Mouse (Mus musculus) cerebellum, adult 9-11 months (tissue): Measurements from ENCODE around the gene Asxl1.
"Not testable (repeated sequence)": the region's sequence is repeated elsewhere in the genome, so short reads cannot be mapped to it uniquely, and the experiment has no call there.

Experiments used
- DNase-seq: peaks from one replicate; pipeline ENCODE4 v3.0.0; 2022

The Asxl1 gene

DNA sequence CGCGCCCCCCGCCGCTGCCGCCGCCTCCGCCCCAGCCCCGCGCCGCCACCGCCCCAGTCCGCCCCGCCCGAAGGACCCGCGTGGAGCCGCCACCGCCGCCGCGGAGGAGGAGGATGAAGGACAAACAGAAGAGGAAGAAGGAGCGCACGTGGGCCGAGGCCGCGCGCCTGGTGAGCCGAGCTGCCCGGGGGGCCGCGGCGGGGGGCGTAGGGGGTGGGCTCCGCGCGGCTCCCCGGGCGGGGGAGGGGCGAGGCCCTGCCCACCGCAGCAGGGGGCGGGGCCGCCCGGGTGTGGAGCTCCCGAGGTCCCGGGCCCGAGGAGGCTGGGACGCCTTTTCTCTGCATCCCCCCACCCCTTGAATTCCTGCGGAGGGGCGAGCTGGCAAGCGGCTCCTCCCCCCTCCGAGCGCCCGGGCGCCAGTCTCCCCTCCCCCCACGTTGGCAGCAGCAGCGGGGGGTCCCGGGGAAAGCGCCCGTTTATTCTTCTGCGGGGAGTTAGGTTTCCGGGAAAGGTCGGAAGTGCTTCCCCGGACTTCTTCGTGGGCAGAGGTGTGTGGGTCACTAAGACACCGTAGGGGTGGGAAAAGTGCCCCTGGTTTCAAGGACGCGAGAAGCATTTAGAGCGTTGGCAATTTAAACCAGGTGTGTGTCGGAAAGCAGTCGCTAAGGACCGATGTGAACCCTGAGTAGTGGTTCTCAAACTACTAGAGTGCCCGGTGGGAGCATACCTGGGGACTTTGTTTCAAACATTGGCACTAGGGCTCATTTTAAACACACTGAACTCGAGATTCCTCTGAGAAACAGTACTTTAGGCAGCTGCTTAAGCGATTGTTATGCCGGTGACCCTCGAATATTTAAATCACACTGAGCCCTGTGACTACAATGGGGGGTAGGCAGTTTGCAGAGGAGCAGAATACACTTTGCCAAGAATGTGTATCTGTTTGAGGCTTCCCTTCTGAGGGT is 873 bp downstream of the Asxl1 start:
- DNase-seq: peak; percentile 73

DNA sequence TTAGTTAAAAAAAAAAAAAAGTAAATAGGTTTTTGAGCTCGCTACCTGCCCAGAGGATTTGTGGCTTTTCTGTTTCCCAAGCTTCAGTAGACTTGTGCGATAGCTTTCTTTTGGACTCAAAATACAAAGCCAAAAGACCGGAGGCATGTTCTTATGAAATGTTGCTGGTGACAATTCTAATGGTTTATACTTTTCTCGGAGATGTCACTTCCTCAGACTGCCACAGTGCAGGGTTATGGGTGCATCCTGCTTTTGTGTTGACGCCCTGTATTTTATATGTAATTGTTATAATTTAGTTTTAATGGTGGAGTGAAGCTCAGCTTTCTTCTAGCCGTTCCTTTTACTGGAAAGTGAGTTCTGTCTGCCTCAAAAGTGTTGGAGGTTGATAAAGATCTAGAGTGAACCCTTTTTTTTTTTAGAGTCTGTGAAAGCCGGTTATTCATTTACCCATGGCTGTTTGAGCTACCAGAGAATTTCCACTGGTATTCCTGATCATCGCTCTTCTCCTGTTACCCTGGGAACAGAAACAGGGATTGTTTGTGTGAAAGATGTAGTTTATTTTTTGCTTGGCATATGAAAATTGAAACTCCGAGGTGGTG is 1.7 kb downstream of the Asxl1 start:
- DNase-seq: no peak

DNA sequence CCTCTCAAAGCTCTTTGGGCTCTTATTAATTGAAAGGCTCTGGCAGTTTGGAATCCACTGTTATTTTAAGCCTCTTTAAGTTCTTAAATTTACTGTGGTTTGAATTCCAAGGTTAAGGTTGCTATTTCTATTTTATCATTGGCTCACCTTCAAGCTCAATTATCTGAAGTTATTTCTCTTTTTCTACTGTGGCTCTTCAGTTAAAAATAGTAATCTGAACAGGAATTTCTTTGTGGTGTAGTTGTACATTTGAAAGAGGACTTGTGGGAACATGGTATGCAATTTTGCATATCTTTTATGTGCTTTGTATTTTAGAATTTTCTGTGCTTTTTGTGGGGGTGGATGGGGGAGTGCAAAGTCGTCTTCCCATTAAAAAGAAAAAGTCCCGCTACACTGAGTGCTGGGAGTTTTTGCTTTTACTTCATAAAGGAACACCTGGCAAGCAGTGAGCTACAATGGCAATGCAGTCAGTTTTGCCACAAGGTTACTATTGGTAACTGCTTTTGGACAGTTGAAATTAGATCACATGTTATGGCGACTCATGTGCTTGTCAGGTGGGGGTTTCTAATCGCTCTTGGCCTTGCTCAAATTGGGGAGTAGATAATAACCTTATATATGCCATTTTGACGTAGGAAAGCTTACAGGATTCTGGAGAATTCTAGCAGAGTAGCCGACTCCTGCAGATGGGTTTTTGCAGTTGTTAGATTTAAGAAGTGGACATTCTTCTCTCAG is 2.6 kb downstream of the Asxl1 start:
- no peak for DNase-seq

DNA sequence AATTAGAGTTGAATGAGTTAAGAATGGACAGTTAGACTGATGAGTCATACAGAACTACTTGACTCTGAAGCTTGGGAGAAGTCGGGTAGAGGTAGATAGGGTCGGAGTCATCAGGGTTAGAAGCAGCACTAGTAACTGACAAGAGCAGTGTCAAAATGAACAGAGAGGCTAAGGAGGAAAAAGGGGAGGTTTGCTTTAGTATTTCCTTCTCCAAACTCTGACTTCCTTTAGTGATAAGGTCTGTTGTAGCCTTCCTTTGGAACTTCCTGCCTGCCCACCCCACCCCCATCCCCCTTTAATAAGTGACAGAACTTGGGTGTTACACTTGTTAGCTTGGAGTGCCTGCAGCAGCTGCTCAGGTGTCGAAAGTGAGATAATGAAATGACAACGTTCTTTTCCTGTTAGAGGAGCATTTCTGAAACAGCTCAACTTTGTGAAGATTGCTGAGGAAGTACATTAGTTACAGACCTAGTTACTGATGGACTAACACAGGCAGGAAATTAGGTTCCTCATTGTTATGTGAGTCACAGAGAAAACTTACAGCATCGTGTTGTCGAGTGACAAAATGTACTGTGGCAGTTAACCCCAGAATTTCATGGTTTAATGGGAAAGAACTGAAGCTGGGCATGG is 5.0 kb downstream of the Asxl1 start:
- DNase-seq: no peak

DNA sequence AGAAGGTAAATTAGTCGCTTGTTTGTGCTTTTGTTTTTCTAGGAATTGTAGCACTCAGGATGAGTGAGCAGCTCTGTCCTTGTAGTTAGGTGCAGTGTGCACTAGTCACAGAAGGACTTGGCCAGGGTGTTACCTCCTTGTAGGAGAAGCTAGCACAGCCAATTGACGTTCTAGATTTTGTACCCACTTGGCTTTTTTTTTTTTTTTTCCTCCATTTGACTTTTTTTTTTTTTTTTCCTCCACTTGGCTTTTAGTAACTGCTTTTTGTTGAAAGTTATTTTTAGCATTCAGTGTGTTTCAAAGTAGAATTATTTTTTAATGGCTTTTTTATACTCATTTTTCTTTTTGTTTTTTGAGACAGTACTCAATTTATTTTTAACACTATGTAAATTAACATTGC is 9.0 kb downstream of the Asxl1 start:
- no peak for DNase-seq

DNA sequence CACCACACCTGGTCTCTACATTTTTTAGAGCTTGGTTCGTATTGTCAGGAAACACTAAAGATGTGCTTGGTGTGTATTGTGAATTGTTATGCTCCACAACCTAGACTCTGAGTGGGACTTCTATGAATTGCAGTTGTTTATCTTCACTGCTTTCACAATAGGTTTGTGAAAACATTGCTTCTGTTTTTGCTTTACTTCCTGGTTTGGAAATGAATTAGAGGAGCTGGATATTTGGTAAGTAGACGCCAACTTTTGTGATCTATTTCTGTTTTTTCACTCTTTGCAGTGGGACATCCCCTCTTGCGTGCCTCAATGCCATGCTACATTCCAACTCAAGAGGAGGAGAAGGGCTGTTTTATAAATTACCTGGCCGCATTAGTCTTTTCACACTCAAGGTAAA is 11.2 kb downstream of the Asxl1 start:
- no peak for DNase-seq

DNA sequence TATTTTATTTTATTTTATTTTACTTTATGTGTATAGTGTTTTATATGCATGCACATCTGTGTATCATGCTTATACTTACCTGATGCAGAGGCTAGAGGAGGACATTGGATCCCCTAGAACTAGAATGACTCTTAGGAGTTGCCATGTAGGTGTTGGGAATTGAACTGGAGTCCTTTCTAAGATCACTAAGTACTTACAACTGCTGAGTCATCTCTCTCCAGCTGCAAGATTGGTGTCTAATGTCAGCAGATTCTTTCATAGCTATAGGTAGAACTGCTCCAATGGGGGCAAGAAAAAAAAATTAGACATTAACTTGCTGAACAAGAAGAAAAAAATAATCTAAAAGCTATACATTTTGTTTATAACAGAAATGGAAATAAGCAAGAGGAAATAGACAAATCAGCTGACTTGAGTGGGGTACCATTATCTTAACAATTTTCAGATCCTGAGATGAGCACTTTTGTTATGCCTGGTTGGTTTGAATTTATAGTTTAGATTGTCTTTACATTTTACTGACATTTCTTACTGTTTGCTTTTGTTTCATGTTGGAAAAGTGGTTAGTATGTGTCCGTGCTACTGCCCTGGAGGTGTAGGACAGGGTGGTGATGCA is 15.6 kb downstream of the Asxl1 start:
- DNase-seq: no peak

DNA sequence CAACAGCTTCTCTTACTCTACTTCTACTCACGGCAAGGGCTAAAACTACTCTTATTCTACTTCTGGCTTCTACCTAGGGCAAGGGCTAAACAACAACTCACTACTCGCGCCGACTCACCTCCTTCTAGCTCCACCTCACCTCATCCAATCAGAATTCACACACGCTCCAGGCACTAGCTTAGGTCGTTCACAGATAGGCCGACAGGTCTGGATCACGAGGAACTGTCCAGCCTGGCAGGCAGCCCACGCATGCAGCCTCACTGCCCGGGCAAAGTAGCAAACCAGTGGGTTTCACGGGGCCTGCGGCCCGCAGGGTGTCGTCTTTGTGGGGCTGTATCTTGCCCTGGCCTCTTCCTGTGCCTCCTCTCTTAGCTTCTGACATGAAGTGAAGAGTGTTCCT is 18.9 kb downstream of the Asxl1 start:
- DNase-seq: not testable (repeated sequence)

DNA sequence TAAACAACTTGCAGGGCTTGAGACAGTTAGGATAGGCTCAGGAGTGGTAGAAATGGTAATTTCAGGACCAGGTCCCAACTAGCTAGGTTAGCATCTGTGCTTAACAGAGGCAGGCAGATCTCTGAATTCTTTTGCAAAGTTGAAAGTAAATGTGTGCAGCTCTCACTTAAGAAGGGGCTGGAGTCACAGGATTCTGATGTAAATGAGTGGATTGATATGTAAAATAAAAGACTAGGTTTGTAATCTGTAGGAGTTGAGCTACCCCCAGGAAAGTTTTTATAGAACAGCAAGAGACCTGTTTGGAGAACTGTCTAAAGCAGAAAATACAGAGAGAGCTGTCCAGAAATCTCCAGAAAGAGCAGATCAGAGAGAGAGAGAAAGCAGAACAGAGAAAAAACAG is 25.2 kb downstream of the Asxl1 start:
- no peak for DNase-seq

DNA sequence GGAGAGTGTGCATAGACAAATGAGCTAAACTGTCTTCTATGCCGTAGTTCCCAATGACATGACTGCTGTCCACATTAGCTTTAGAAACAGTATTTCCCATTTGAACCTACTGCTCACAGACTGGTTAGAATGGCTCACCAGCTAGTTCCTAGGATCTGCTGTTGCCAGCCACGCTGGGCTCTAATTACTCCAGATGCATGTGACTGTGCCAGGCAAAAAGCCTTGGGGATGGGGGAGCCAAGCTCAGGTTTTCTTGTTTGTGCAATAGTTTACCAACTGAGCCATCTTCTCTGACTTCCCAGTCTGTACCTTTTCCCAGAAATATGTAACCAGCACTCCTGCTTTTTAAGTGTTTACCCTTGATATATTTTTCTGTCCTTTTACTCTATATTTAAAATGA is 29.8 kb downstream of the Asxl1 start:
- no peak for DNase-seq

DNA sequence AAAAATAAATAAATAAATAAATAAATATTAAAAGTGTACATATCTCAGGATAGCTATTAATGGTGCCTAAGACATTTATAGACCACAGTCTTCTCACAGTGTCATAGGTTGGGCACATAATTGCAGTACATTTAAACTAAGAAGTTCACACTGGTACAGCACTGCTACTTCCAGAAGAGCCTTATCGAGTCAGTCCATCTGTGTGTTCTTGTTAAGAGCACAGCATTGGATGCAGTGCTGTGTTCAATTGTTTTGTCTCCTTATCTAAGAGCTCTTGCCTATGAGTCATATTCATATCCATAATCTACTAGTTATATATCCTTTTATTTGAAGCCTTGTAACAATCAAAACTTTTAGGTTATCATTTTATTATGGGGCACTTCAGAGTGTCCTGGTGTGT is 34.9 kb downstream of the Asxl1 start:
- no peak for DNase-seq

DNA sequence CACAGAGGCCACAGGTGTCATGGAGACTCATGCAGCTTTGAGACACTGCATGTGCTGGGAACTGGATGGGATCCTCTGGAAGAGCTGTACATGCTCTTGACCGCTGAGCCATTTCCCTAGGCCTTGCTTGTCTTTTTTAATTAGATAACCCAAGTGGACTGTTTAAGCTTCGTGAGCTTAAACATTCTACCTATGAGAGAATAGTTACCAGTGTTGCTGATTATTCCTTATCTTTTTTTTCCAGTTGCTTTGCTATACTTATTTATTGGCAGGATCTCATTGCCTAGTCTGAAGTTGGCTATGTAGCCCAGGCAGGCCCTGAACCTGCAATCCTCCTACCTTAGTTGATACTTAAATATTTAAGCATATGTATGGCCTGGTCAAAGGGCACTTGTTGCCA is 44.2 kb downstream of the Asxl1 start:
- DNase-seq: no peak

DNA sequence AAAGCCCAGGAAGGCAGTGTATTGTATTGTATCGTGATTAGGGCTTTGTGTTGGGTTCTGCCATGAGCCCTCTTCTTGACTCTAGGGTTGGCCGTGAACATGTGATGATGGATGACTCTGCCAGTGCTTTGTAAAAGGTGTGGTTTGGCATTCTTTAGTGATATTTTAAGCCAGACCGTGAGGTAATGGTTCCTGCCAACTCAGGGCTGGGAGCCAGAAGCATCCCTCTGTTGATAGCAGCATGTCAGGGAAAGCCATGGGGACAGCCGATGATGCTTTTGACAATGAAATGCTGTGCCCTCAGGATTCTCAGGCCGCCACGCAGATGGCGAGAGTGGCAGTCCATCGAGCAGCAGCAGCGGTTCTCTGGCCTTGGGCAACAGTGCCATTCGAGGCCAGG is 47.4 kb downstream of the Asxl1 start:
- peak; percentile 78 for DNase-seq

DNA sequence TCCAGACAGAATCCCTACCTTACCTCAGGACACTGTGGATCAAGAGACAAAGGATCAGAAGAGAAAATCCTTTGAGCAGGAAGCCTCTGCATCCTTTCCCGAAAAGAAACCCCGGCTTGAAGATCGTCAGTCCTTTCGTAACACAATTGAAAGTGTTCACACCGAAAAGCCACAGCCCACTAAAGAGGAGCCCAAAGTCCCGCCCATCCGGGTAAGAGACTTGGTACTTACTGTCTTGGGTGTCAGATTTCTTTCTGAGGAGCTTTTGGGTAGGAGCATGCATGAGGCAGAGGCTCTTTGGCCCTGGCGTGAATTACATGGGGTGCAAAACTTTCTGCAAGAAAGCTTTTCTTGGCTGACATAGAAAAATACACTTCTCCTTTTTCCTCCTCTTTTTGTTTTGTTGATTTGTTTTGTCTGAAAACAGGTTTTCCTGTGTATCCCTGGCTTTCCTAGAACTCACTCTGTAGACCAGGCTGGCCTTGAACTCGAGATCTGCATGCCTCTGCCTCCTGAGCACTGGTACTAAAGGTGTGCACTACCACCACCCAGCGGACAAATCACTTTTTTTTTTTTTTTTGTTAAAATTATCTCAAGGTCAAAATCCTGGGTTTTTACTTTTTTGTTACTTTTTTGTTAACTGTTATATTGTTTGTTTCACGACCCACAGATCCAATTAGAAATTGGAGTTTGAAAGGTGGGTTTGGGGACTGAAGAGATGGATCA is 52.3 kb downstream of the Asxl1 start:
- no peak for DNase-seq

DNA sequence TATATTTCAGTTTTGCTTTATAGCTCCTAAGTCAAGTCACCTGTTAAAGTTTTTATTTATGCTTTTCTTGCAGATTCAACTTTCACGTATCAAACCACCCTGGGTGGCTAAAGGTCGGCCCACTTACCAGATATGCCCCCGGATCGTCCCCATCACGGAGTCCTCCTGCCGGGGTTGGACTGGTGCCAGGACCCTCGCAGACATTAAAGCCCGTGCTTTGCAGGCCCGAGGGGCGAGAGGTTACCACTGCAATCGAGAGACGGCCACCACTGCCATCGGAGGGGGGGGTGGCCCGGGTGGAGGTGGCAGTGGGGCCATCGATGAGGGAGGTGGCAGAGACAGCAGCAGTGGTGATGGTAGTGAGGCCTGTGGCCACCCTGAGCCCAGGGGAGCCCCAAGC is 53.5 kb downstream of the Asxl1 start:
- DNase-seq: no peak

DNA sequence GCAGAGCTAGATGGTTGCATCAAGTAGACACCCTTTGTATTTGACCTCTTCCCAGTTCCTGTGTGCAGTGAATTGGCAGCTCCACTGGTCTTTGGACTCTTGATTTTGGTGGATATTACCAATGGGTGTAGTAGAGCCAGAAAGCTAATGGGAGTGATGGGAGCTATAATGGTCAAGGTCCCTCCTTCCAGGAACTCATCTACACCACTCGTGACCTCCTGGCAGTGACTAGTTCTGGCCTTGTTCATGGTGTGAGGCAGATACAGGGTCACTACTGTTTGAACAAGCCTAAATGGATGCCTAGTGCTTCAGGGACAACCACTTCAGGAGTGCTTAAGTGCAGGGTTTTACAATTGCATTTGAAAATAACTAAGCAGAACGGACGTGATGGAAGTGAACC is 58.4 kb downstream of the Asxl1 start:
- no peak for DNase-seq

DNA sequence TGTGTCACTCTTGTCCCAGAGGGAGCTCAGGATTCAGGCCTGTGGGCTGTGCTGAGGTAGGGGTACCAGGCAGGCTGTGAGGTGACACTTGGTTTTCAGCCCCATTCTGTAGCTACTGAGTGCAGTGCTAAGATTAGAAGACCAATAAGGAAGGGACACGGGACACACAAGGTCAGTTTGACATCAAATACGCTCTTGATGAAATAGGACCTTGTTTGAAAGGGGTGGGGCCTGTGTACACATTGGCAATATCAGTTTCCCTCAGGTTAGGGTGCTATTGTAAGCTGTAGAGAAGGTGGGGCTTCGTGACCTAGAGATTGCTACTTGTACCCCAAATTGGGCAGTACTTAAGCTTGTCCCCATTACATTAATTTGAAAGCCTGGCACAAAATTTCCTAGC is 59.3 kb downstream of the Asxl1 start:
- DNase-seq: no peak

DNA sequence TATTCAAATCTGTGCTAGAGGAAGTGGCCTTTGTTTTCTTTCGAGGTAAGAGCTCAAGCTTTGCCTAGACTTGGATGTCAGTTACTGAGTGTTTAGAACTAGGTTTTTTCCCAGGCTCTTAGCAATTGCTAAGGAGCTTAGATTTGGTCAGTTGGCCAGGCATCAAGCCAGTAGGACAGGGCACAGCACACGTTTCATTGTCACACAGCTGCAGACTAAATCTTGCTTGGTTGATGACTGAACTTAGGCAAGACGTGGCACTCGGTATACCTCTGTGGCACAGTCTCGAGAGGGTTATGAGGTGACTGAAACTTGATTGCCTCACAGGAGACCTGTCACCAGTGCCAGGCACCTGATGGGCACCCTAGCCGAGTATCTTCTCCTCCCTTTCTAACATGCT is 61.3 kb downstream of the Asxl1 start:
- no peak for DNase-seq

DNA sequence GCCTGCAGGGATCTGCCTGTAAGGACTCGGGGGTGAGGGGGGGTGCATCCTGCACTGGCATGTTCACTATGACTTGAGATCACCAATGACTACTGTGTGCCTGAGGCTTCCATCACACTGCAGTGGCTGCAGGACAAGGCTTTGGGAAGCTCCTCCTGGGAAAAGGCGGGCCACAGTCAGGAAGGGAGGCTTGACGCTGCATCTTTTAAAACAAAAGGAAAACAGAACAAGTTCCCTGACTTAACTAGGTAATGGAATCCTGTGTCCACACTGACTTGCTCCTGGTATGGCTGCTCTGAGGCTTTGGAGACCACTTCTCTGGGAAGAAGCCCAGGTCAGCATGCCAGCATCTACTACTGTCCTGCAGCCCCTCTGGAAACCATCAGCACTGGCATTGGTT is 63.3 kb downstream of the Asxl1 start:
- no peak for DNase-seq

DNA sequence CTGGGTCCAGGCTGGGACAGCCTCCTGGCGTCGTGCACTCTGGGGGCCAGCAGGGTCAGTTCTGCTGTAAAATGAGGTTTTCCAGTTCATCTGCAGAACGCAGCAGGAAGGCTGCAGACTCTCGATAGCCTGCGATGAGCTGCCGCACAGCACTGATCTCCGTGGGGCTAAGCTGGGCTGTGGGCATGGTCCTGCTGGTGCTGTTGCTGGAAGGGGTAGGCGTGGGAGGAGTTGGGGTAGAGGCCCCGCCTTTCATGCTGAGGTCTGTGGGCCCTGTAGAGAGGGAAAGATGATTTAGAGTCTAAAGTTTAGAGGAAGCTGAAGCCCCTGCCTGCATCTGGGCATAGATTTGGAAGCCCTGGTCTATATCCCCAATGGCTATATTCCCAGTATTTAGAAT is 65.9 kb downstream of the Asxl1 start:
- DNase-seq: no peak

DNA sequence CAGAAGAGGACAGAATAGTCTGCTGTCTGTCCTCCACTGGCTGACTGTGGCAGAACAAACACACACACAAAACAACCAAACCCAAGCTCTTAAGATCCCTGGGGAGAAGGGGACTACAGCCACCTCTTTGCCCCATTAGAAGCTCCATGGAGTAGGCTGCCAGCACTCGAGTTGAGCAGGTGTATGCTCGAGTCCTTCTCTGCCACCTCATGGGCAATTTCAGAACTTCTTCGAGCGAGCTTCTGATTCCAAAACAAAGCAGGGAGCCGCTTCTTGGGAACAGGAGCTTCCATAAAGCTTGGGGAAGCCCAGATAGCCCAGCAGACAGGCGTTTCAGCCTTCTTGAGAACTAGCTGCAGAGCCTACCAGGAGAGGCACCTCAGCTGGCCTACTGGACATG is 66.9 kb downstream of the Asxl1 start:
- no peak for DNase-seq

DNA sequence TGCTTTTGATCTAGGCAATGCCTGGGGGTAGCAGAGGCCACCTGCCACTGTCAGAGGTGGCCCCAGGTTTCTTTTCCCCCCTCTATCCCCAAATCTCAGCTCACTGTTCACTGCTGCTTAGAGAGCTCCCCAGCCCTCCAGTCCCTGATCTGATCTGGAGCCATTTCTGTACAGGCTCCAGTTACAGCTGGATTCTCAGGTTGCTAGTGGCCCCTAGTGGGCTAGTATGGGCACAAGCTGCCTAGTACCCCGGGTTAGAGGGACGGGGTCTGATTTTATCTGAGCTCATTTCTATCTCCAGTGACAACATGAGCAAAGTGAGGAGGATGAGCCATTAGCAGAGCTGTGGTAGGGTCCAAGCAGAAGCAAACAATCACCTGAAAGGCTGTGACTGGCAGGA is 69.0 kb downstream of the Asxl1 start:
- no peak for DNase-seq
